18 mouse cellular contexts compared by ENCODE assay signal in genomic region chr11:94986435-94986834, GRCm38 (mm10). TPM values are rescaled to one million over a fixed set of nuclear protein-coding genes. Genes with fewer than 3 reads are reported as not detected.
"Had no signal": no experiment of that assay in that cellular context is flagged by ENCODE, and none has a peak within 500 bp of the region (broad histone marks: within the 10 kb centered on the region; RNA-seq: fewer than 3 reads in every experiment).

No protein-coding gene starts in this region.

- H3K9me3 ChIP-seq: limb, embryonic 13.5 days; neural tube, embryonic 15.5 days had no signal

- H3K4me3 ChIP-seq: limb, embryonic 13.5 days; myocyte; neural tube, embryonic 15.5 days had no signal

- H3K27me3 ChIP-seq: limb, embryonic 13.5 days; neural tube, embryonic 15.5 days had no signal

- H3K4me2 ChIP-seq: limb, embryonic 13.5 days; neural tube, embryonic 15.5 days had no signal

- H3K9ac ChIP-seq: limb, embryonic 13.5 days; liver, embryonic 14.5 days; neural tube, embryonic 15.5 days had no signal

- DNase-seq: kidney, adult 8-10 months; kidney, postnatal 25 days; layer of hippocampus, adult 9-11 months; left cerebral cortex, postnatal 4 days; lung, adult 18-20 months; midbrain, embryonic 14.5 days; right cerebral cortex, adult 18-20 months; right cerebral cortex, postnatal 25 days had no signal

- H3K27ac ChIP-seq: limb, embryonic 13.5 days; liver, embryonic 14.5 days; neural tube, embryonic 15.5 days had no signal

- H3K36me3 ChIP-seq: limb, embryonic 13.5 days; neural tube, embryonic 15.5 days had no signal

- ATAC-seq: intestine, embryonic 16.5 days had no signal

RNA-seq across cellular contexts. Expression of gene Sgca, which starts 10.3 kb away (rescaled TPM):
- total RNA-seq: left cerebral cortex, postnatal 4 days; megakaryocyte-erythroid progenitor cell, adult 5-6 weeks had no signal
- polyA plus RNA-seq: liver, adult 2 months; liver, embryonic 14.5 days; midbrain, embryonic 14.5 days had no signal

RNA-seq across cellular contexts. Expression of gene Hils1, which starts 19.0 kb away (rescaled TPM):
- total RNA-seq: liver, adult 2 months; megakaryocyte-erythroid progenitor cell, adult 5-6 weeks had no signal
- polyA plus RNA-seq: intestine, embryonic 16.5 days; kidney, embryonic 16.5 days; limb, embryonic 13.5 days; liver, adult 2 months; liver, embryonic 14.5 days; lung, embryonic 16.5 days; midbrain, embryonic 14.5 days; neural tube, embryonic 11.5 days; neural tube, embryonic 15.5 days had no signal

RNA-seq across cellular contexts. Expression of gene Col1a1, which starts 50.4 kb away (rescaled TPM):
- total RNA-seq: megakaryocyte-erythroid progenitor cell, adult 5-6 weeks had no signal
